Mouse (Mus musculus) liver, adult 10 weeks (tissue): ENCODE measurements around the gene Tprkb. TPM values are rescaled to one million over a fixed set of nuclear protein-coding genes. Genes with fewer than 3 reads are reported as not detected.

Source experiments
- polyA plus RNA-seq: library from polyadenylated mRNA; stranded (reverse); fragments of 350-450 nt; fragmentation: Illumina TruSeq; extraction: RNeasy Lipid Tissue Mini Kit (QIAGEN cat#74804); gene quantifications from one replicate; pipeline ENCODE4 v1.2.3, GENCODE M21; 2014; ENCODE audit warnings: low read depth, low replicate concordance

Tprkb gene
- polyA plus RNA-seq, result 362 TPM

GRCm38 (mm10) chr6:85911587-85911986, at the start of gene Tprkb:
Gene Tprkb, plus strand, starts transcription at chr6:85911865.

GRCm38 (mm10) chr6:85869006-85869405, 42.7 kb upstream of the Tprkb start, which contains the start of gene Nat8f2:
Gene Nat8f2, minus strand, starts transcription at chr6:85869158.

GRCm38 (mm10) chr6:85904642-85905061, 7.0 kb upstream of the Tprkb start, which contains the start of gene Nat8f4:
Gene Nat8f4, minus strand, starts transcription at chr6:85904884.

GRCm38 (mm10) chr6:85915539-85916513, 4.2 kb downstream of the Tprkb start, which contains the start of gene Nat8f1:
Gene Nat8f1, minus strand, starts transcription at chr6:85915687.

GRCm38 (mm10) chr6:85961101-85962091, 49.7 kb downstream of the Tprkb start, which contains the start of gene Dusp11:
Gene Dusp11, minus strand, starts transcription at chr6:85961667.

Other genes starting within 250 kb of the Tprkb start
- gene Nat8f7, start 198.7 kb upstream of the Tprkb start, polyA plus RNA-seq, result 0.37 TPM
- gene Nat8f3, start 146.1 kb upstream of the Tprkb start, polyA plus RNA-seq, result 1.2 TPM
- not detected for gene Nat8f6, start 90.9 kb upstream of the Tprkb start, polyA plus RNA-seq
- 0.85 TPM for gene Nat8f5, start 90.9 kb upstream of the Tprkb start, polyA plus RNA-seq
- 0.37 TPM for gene Nat8, start 79.8 kb upstream of the Tprkb start, polyA plus RNA-seq
- 716 TPM for gene Nat8f2, start 42.7 kb upstream of the Tprkb start, polyA plus RNA-seq
- 5.4 TPM for gene Nat8f4, start 7.0 kb upstream of the Tprkb start, polyA plus RNA-seq
- 92.9 TPM for gene Nat8f1, start 3.8 kb downstream of the Tprkb start, polyA plus RNA-seq
- gene Dusp11, start 49.8 kb downstream of the Tprkb start, polyA plus RNA-seq, result 90.8 TPM
- not detected for gene Figla, start 104.3 kb downstream of the Tprkb start, polyA plus RNA-seq
- gene Add2, start 116.8 kb downstream of the Tprkb start, polyA plus RNA-seq, result not detected